Mouse (Mus musculus): ENCODE data around the gene Tars. TPM values are rescaled to one million over a fixed set of nuclear protein-coding genes. Genes with fewer than 3 reads are reported as not detected.

The Tars gene
- polyA plus RNA-seq (2015; fragmentation: Nextera tagmentation; extraction: Ambion mirVana), result 26.6 and 30.3 TPM in 2 replicates

DNA sequence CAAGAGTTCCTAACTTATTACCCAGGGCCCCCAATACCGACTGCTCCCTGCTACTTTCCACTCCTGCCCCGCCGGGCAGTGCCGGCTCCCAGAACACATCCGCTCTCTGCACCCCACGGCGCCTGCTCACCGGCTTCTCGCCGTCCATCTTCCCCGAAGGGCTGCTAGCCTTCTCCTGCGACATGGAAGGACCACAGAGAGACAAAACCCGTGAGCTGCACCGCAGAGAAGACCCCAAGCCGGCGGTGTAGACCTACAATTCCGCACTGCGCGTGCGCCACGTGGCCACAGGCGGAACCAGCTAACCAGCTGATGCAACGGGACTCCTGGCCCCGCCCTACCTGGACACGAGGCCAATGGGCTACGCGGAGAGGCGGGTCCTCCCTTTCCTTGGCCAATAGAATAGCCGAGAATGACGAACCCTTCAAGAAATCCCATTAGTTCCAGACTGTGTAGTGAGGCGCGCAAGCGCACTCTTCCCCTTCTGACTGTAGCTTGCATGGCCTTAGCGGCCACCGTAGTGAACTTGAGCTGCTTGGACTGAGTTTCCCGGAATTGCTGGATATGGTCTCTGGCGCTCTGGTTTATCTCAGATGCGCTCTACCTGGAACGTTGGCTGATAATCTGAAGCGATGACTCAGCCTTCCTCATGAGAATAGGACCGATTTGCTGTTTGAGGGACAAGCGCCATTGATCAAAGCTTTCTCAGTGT is at the start of gene Tars:
Tars (minus strand) TSS at position 310 of the 712 bp plus-strand sequence.

